Mouse (Mus musculus): ENCODE measurements around the gene Gm16405. TPM values are rescaled to one million over a fixed set of nuclear protein-coding genes. Genes with fewer than 3 reads are reported as not detected.

Gene Gm16405
- not detected for total RNA-seq (2023)

GRCm38 (mm10) chrX:54530908-54531307 lies at the start of gene Gm16405:
TSS of gene Gm16405 (plus strand) at chrX:54531208.

Other genes with a start within 250 kb of the Gm16405 start
- gene Gm16430, start 91.0 kb downstream of the Gm16405 start, total RNA-seq (2023) = not detected